Mouse (Mus musculus): Measurements from ENCODE around the gene Tgfa.

- no peak for TF ChIP-seq CTCF (IDR thresholded peaks at IDR 0.05; ENCODE audit: low read depth)
- TF ChIP-seq EP300 (IDR thresholded peaks at IDR 0.05; ENCODE audit: low read depth), result no peak
Observed at GRCm38 (mm10) chr6:86176721-86177120, 18.3 kb upstream of the Tgfa start.
